Mouse (Mus musculus) midbrain, embryonic 14.5 days (tissue): ENCODE measurements around the gene Cfap100. TPM values are rescaled to one million over a fixed set of nuclear protein-coding genes. Genes with fewer than 3 reads are reported as not detected.

Experiments
- ATAC-seq: fragments of 200-750 bp; cut with Nextera tagmentation; 2 replicates; pipeline ENCODE4 v1.8.0; 2017; ENCODE audit warnings: moderate number of reproducible peaks, moderate library complexity; ENCODE audit not compliant: low FRiP score, low TSS enrichment
- DNase-seq: peaks from one replicate; pipeline ENCODE4 v3.0.0-alpha.2; 2015
- H3K27ac ChIP-seq: fragments of 300-500 bp; sonication (generic); replicated peaks from 2 replicates; pipeline ENCODE4 v1.5.1; 2014; ENCODE audit warnings: mild to moderate bottlenecking, low read depth, low read length, moderate library complexity
- H3K27me3 ChIP-seq: fragments of 300-500 bp; sonication (generic); 2 replicates; pipeline ENCODE4 v1.6.1; 2014; ENCODE audit warnings: low read length, control low read depth, mixed read lengths; ENCODE audit not compliant: control insufficient read depth, insufficient read depth
- H3K36me3 ChIP-seq: fragments of 300-500 bp; sonication (generic); 2 replicates; pipeline ENCODE4 v1.6.1; 2014; ENCODE audit warnings: low read length, control low read depth; ENCODE audit not compliant: control insufficient read depth, insufficient read depth
- H3K4me1 ChIP-seq: fragments of 300-500 bp; sonication (generic); 2 replicates; pipeline ENCODE4 v1.6.1; 2014; ENCODE audit warnings: mild to moderate bottlenecking, antibody characterized with exemption, low read length, control low read depth; ENCODE audit not compliant: control insufficient read depth, insufficient read depth
- H3K4me2 ChIP-seq: fragments of 300-500 bp; sonication (generic); 2 replicates; pipeline ENCODE4 v1.6.1; 2014; ENCODE audit warnings: mild to moderate bottlenecking, low read length, moderate library complexity
- H3K4me3 ChIP-seq: fragments of 300-500 bp; sonication (generic); replicated peaks from 2 replicates; pipeline ENCODE4 v1.5.1; 2014; ENCODE audit warnings: low read depth, low read length
- H3K9ac ChIP-seq: fragments of 300-500 bp; sonication (generic); replicated peaks from 2 replicates; pipeline ENCODE4 v1.6.1; 2014; ENCODE audit warnings: mild to moderate bottlenecking, low read length, moderate library complexity
- H3K9me3 ChIP-seq: fragments of 300-500 bp; sonication (generic); 2 replicates; pipeline ENCODE4 v1.6.1; 2016; ENCODE audit warnings: low read length, control low read depth, mixed read lengths; ENCODE audit not compliant: control insufficient read depth
- WGBS: fragments of 180-500 bp; shearing (Covaris S2); extraction: QIAGEN DNeasy Blood & Tissue Kit; methylation state at CpG from one replicate; pipeline ENCODE4 v1.1.7; 2014; 5-methylcytosine and 5-hydroxymethylcytosine counted together
- polyA plus RNA-seq: library from polyadenylated mRNA; unstranded; fragments of >200 nt; fragmentation: Nextera tagmentation; extraction: Ambion mirVana; gene quantifications from 2 replicates; pipeline ENCODE4 v1.2.1, GENCODE M21; 2014

Cfap100 gene
- polyA plus RNA-seq, 1 experiment from 2014 or later, result 7.2 TPM

DNA sequence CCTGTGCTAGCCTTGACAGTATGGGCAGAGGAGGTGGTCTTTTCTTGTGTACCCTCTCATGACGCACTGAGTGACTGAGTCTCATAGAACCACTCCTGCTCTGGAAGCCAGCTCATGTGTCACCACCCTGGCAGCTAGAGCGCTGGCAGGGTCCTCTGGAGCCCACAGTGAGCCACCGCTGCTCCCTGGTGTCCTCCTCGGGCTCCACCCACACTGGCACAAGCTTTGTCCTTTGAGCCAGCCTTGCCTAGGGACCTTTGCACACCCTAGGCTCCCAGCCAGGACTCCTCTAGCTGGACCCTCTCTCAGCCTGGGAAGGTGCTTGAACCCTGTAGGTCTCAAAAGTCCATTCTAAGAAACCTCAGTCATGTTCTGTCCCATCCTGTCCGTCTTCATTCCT, 22.1 kb upstream of the Cfap100 start:
- WGBS, result 73% methylated on average over 5 of the region's 5 CpGs
- Histone ChIP-seq H3K27ac (no peak overlapping the region), H3K36me3 (no peaks in the 10 kb centered on the region), H3K4me2 (no peak overlapping the region), H3K9me3 (no peaks in the 10 kb centered on the region), H3K4me1 (0 out of 2 replicates have a peak, but pooled peaks cover 11% of the 10 kb centered on the region), H3K27me3 (no peaks in the 10 kb centered on the region), H3K4me3 (no peak overlapping the region), H3K9ac (no peak overlapping the region)
- ATAC-seq (no peak), DNase-seq (no peak)

DNA sequence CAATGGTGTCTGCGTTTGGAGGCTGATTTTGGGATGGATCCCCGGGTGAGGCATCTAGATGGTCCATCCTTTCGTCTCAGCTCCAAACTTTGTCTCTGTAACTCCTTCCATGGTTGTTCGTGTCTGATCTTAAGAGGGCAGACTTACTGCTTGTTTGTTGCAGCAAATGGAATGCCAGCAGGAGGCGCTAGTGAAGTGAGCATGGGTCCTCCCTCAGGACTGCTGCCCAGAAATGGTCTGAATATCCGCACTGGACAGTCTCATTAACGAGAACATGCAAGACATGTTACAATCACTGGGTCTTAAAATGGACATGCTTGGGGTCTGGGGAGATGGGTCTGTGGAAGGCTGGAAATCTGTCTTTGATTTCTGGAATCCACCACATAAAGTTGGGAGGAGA, 21.6 kb upstream of the Cfap100 start:
- Histone ChIP-seq H3K27ac (no peak overlapping the region), H3K4me1 (0 out of 2 replicates have a peak, but pooled peaks cover 11% of the 10 kb centered on the region), H3K4me3 (no peak overlapping the region), H3K9me3 (no peaks in the 10 kb centered on the region), H3K9ac (no peak overlapping the region), H3K27me3 (no peaks in the 10 kb centered on the region), H3K36me3 (no peaks in the 10 kb centered on the region), H3K4me2 (no peak overlapping the region)
- DNase-seq (peak; percentile 74), ATAC-seq (no peak)
- 29% methylated on average over 7 of the region's 7 CpGs for WGBS

DNA sequence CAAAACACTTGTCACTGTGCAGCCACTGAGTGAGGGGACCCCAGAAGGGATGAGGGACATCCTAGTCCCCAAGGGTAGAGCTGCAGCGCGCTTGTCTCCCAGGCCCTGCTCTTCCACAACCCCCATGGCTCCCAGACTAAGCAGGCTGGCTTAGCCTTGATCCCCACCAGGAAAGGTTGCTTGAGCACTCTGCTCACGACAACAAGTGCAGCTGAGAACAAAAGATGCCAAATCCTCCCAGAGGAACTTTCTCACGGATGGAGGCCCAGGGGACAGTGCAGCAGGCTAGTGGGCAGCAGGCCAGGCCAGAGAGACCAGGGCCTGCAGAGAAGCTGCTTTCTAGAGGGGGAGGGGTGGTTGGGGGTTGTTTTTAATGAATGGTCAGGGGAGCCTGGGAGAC, 18.3 kb upstream of the Cfap100 start:
- Histone ChIP-seq H3K4me1 (0 out of 2 replicates have a peak, but pooled peaks cover 11% of the 10 kb centered on the region), H3K4me3 (no peak overlapping the region), H3K4me2 (no peak overlapping the region), H3K36me3 (no peaks in the 10 kb centered on the region), H3K9ac (no peak overlapping the region), H3K27me3 (no peaks in the 10 kb centered on the region), H3K9me3 (no peaks in the 10 kb centered on the region), H3K27ac (peak overlapping the region; percentile 70)
- ATAC-seq (peak; percentile 53), DNase-seq (peak; percentile 76)
- WGBS, result 15% methylated on average over 4 of the region's 4 CpGs

DNA sequence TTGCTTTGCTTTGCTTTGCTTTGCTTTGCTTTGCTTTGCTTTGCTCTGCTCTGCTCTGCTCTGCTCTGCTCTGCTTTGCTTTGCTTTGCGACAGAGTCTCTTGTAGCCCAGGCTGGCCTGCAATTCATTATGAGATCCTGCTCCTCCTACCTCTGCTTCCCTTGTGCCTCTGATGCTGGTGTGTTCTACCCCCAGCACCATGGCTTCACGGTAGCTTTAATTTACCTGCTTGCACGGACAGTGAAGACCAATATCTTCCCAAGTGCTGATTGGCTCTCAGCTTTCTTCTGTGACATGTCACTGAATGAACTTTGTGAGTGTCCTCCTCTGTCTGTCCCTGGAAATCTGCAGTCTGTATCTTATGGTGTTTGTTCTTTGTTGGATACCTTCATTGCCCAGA, 8.4 kb upstream of the Cfap100 start:
- Histone ChIP-seq H3K36me3 (no peaks in the 10 kb centered on the region), H3K9ac (no peak overlapping the region), H3K27me3 (no peaks in the 10 kb centered on the region), H3K27ac (no peak overlapping the region), H3K4me1 (no peaks in the 10 kb centered on the region), H3K4me3 (no peak overlapping the region), H3K4me2 (no peak overlapping the region), H3K9me3 (no peaks in the 10 kb centered on the region)
- DNase-seq (no peak), ATAC-seq (no peak)
- 92% methylated on average over 3 of the region's 3 CpGs for WGBS

DNA sequence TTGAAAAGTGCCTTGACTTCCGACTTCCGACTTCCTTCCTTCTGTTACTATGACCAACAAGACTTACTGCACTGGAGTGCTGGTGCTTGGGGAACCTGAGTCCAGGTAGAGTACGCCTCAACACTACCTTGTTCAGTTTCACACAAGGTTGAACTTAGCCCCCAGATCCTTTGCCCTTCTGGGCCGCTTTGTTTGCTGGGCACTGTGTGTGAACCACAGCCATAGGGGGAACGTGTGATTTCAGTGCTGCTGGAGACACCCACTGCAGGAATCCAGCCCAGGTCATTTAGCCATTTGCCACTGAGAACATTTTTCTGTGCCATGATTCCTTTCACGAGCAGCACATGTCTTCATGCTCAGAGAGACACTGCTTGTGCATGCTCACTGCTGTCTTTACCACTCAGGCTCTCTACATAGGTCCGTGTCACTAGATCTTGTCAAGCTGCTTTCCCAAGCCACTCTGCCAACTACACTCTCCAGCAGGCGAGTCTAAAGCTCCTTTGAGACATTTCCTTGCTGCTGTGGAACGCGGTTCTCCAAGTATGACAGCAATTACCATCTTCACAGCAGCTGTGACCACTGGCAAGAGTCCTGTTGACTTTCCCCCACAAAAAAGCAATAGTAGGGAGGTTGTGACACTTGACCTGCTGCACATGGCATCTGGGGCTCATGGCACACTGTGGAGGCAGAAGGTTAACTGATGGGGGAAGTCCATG, 7.8 kb upstream of the Cfap100 start:
- no peaks in the 10 kb centered on the region for H3K4me1 ChIP-seq
- H3K27ac ChIP-seq, result no peak overlapping the region
- 86% methylated on average over 10 of the region's 10 CpGs for WGBS
- ATAC-seq, result no peak
- H3K27me3 ChIP-seq, result no peaks in the 10 kb centered on the region
- H3K4me3 ChIP-seq, result no peak overlapping the region
- no peaks in the 10 kb centered on the region for H3K36me3 ChIP-seq
- H3K9me3 ChIP-seq, result no peaks in the 10 kb centered on the region
- no peak for DNase-seq
- H3K4me2 ChIP-seq, result no peak overlapping the region
- H3K9ac ChIP-seq, result no peak overlapping the region

DNA sequence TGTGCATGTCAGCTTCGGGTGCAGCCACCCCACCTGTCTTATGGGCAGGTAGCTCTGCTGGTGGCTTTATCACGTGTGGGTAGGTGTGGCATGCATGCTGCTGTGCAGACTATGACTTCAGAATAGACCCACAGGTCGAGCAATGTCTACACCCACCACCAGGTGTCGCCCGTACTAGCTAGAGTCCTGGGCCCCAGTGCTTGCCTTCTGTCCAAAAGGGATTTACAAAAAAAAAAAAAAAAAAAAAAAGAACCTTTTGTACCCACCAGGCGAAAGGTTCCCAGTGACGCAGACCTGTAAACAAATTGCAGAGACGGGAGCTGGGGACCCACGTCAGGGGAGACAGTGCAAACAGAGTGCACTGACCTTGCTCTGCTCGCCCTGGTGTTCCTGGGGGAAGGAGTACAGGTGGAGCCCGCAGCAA, 6.6 kb upstream of the Cfap100 start:
- Histone ChIP-seq H3K9ac (no peak overlapping the region), H3K4me1 (no peaks in the 10 kb centered on the region), H3K4me3 (no peak overlapping the region), H3K27ac (no peak overlapping the region), H3K36me3 (no peaks in the 10 kb centered on the region), H3K4me2 (no peak overlapping the region), H3K9me3 (no peaks in the 10 kb centered on the region), H3K27me3 (no peaks in the 10 kb centered on the region)
- DNase-seq (peak; percentile 90), ATAC-seq (peak; percentile 62)
- WGBS, result 17% methylated on average over 11 of the region's 11 CpGs

DNA sequence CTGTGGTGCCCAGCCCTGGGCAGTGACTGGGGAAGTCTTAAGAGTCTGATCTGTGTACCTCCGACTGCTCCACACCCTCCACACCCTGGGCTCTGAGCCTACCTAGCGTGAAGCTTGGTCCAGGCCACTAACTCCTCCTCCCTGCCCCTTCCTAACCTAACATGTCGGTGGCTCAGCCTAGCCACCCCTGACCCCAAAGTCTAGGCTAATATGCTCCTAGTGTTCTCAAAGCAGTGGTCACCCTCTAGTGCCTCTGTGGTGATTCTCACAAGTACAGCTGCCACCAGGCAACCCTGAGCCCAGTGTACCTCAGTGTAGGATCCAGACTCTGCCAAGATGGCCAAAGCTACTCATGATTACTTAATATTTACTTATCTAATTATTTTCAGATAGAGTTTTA, 6.1 kb upstream of the Cfap100 start:
- WGBS, result 74% methylated on average over 3 of the region's 3 CpGs
- no peaks in the 10 kb centered on the region for H3K27me3 ChIP-seq
- ATAC-seq (peak; percentile 11; the same call in 1 of the 2 replicates), DNase-seq (no peak)
- H3K9ac ChIP-seq, result no peak overlapping the region
- H3K36me3 ChIP-seq, result no peaks in the 10 kb centered on the region
- no peak overlapping the region for H3K4me2 ChIP-seq
- H3K27ac ChIP-seq, result no peak overlapping the region
- no peak overlapping the region for H3K4me3 ChIP-seq
- no peaks in the 10 kb centered on the region for H3K4me1 ChIP-seq
- no peaks in the 10 kb centered on the region for H3K9me3 ChIP-seq

DNA sequence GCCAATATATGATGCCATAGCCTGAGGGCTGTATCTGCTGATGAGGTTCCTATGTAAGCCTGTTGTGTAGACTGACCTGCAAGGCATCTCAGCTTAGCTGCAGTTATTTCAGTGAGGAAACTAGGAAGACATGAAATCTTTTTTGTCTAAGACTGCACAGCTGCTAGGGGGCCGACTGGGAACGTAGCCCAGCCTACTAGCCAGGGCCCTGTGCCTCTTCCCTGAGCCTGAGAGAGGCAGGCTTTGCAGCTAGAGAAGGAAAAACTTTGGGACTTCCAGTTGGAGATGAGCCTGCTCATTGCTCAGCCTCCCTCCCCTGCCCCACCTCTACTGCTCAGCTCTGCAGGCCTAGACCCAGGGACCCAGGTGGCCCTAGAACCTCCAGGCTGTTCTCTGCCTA, 2.9 kb upstream of the Cfap100 start:
- peaks cover 6% of the 10 kb centered on the region; the same call in 1 of the 2 replicates for H3K4me1 ChIP-seq
- no peaks in the 10 kb centered on the region for H3K9me3 ChIP-seq
- no peak overlapping the region for H3K4me2 ChIP-seq
- ATAC-seq (no peak), DNase-seq (no peak)
- WGBS, result 63% methylated on average over 2 of the region's 2 CpGs
- H3K4me3 ChIP-seq, result no peak overlapping the region
- no peak overlapping the region for H3K9ac ChIP-seq
- no peaks in the 10 kb centered on the region for H3K36me3 ChIP-seq
- H3K27ac ChIP-seq, result no peak overlapping the region
- H3K27me3 ChIP-seq, result no peaks in the 10 kb centered on the region; the same call in 1 of the 2 replicates

DNA sequence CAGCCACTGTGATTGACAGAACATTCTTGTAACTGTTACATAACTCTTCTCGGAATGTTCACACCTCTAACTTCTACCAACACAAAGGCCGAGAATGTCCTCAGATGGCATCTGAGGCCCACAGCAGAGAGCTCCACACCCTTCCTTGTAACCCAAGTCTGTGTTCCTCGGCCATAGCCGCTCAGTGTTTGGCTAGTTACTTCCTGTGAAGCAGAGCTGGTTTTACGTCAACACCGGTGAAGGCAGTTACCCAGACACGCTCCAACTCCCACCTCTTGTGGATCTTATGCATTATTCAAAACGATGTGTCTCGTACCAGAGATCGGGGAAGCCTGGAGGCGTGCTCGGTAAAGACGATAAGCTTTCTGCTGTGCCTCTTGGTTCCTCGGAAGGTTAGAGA, 1.3 kb upstream of the Cfap100 start:
- peaks cover 6% of the 10 kb centered on the region; the same call in 1 of the 2 replicates for H3K4me1 ChIP-seq
- H3K36me3 ChIP-seq, result no peaks in the 10 kb centered on the region
- H3K4me2 ChIP-seq, result no peak overlapping the region

More for the DNA sequence above, 1.3 kb upstream of the Cfap100 start:
- no peak overlapping the region for H3K9ac ChIP-seq
- ATAC-seq (no peak), DNase-seq (peak; percentile 41)
- H3K4me3 ChIP-seq, result no peak overlapping the region
- H3K9me3 ChIP-seq, result no peaks in the 10 kb centered on the region
- no peak overlapping the region for H3K27ac ChIP-seq
- 49% methylated on average over 14 of the region's 14 CpGs for WGBS
- no peaks in the 10 kb centered on the region; the same call in 1 of the 2 replicates for H3K27me3 ChIP-seq
